Mouse (Mus musculus) adrenal gland (tissue): ENCODE results near the gene Arsa.

Experiments used
- intact Hi-C: fragments of 180-260 bp; cut with DNase I; formaldehyde crosslinking; loops from one replicate; pipeline ENCODE4 v1.15.1; 2025

The Arsa gene

DNA sequence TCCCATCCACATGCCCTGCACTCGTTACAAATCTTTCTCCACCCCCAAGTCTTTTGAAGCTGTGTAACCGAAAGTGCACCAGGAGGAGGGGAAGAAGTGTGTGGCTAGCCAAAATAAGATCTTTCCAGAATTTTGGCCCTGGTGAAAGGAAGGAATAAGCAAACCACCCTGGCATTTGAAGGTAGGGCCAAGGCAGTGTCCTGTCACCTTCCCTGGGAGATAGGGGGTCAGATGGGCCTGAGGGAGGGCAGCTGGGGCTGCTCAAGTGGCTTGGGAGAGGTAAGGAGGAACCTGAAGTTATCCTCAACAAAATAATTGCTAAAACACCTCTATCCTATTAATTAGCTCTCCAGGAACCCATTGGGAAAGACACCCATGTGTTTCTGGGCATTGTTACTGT, 19.6 kb upstream of the Arsa start:
- intact Hi-C loops: no loop called here

DNA sequence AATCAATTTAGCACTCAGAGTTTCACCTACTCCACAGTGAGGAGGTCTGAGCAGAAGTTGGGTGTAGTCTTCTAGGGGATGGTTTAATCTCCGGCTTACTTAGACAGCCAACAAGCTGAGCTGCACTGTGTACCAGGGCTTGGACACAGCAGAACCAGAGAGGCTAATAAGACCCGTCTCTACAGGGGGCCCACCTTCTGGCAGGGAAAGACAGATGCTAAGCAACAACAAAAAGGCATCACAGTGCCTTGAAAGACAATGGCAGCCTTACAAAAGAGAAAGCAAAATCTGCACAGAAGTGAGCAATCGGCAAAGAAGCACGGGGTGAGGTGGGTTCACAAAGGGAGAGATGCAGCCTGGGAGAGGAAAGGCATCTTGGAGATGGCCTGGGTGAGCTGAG, 18.9 kb upstream of the Arsa start:
- intact Hi-C loops: no loop called here

DNA sequence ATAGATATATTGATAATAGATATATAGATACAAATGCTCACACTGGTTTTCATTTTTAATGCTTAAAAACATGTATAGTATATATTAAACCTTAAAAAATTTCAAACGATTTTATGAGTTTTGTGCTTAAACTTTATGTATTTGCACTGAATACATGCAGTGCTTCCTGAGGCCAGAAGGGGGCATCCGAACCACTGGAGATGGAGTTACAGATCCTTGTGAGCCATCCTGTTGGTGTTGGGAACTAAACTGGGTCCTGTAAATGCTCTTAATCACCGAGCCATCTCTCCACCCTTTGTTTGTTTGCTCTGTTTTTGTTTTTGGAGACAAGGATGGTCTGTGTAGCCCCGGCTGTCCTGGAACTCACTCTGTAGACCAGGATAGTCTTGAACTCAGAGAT, 17.7 kb upstream of the Arsa start:
- intact Hi-C loops: no loop called here

DNA sequence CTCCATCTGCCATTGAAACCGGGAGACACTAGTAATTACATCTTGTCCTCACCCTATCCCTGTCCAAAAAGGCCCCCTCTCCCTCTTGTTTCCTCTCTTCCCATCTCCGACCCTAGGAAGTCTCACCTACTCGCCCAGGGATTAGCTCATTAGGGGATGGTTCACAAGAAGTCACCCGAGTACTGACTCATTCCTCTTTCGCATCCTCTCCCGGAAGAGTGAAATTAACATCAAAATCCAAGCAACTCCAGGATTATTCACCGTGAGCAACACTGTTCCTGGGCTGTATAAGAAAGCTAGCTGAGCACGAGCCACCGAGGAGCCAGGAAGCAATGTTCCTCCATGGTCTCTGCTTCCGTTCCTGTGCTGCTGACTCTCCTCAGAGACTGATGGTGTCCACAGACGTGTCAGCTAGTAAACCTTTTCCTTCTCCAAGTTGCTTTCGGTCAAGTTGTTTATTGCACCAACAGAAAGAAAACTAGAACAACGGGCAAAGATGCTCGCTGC, 11.4 kb upstream of the Arsa start:
- intact Hi-C loops: no loop called here

DNA sequence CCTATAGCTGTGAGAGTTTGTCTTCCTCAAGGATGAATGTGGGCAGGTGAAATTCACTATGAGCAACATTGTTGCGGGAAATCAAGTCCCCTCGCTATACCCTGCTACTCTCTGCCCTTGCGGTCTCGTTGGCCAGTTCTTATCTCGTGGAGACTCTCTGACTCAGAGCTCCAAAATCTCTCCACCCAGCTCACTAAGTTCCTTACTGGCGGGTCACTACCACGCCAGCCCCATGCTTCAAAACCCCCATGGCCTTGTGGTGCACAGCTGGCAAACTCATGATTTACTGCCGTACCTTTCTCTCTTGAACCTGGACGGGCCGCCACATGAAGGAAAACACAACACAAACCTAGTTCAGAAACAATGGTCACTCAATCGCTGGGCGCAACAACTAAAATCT, 11.0 kb upstream of the Arsa start:
- intact Hi-C loops: no loop called here

DNA sequence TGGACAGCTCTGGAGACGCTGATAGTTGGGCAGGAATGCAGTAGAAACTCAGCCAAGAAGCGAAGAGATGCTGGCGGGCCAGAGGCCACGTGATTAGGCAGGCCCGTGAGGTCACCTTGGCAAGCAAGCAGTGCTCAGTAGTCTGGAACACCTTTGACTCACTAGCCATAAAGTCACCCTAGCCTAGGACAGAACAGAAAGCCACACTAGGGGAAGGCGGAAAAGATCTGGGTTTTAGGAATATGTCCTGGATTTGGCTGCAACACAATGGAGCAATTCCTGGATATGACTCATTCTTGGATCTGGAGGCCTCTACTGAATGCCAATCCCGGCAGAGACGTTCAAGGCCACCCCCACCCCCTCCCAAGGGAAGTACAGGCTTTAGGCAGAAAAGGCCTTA, 3.4 kb upstream of the Arsa start:
- intact Hi-C loops: no loop called here

DNA sequence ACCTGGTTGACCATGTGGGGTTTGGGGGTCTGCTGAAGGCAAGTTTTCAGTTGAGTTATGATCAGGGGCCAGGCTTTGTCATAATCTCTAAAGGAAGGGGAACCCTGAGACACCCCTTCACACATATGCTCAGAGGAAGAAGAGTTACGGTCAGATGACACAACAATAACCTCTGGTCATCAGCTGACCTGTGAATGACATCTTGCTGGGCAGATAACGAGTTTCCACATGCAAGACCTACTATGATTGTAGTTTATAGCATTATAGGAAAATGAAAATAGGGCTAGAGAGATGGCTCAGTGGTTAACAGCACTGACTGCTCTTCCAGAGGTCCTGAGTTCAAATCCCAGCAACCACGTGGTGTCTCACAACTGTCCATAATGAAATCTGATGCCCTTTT, 1.4 kb upstream of the Arsa start:
- intact Hi-C loops: no loop called here

DNA sequence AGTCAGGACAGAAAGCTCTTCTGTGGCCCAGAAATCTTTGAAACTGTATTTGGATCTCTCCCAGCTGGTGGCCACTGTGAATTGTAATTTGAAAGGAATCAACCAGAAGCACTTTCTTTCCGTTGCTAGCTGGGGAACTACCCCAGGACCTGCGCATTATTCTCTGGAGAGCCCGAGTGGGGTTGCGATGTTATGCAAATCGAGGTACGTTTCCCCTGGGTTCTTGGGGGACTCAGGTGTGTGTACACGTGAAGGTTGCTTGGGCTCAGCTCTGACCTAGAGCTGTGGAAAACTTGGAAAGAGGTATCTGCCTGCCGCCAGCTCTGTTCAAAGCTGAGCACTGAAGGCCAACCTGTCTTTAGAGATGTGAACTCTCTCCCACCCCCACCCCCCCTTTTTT, 581 bp upstream of the Arsa start:
- intact Hi-C loops: no loop called here

DNA sequence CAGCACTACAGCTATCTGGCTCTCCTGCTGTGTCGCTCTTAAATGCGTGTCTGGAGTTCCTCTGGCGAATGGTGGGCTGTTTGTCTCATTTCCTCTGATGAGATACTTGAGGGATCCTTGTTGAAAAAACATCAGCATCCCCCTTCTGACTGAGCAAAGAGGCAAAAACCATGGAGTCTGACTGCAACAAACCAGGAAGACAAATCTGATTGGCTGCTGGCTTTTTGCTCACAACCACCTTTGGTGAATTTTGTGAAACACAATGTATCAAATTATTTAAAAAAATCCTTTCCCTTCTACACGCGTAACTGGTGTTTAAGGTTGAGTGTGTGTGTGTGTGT, 780 bp downstream of the Arsa start:
- intact Hi-C loops: no loop called here

DNA sequence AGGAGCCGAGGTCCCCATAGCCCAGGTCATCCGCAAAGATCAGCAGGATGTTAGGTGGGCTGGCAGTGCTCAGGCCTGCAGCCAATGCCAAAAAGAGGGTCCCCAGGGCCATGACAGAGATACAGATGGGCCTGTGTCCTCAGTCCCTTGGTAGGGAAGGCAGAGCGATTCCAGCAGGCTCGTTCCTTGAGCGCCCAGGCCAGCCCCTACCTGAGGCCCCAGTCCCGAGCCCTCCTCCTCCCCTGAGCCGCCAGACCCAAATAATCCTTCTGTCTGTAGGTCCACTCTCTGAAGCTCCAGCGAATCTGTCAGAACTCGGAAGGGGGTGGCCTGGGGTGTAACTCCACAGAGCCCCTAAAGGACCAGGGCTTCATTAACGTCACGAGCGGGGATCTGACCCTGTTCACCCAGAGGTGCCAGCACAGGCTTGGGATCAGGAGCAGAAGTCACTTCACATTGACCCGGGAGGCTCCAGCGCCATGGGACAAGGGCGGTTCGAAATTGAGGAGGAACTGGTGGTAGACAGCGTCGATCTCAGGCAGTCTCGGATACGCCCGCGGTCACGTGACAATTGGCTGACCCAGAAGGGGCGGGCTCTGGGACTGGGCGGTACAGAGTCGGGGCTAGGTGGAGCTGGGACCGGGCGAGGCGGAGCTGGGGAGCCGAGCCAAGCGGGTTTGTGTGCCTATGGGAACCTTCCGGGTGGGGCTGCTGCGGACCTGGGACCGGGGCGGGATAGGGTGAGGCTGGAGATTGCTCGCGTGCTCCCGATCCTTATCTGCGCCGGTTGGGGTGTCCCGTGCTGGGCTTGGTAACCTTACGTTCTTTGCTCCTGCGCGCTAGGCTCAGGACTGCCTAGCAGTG, 1.4 kb downstream of the Arsa start:
- intact Hi-C loops: no loop called here

DNA sequence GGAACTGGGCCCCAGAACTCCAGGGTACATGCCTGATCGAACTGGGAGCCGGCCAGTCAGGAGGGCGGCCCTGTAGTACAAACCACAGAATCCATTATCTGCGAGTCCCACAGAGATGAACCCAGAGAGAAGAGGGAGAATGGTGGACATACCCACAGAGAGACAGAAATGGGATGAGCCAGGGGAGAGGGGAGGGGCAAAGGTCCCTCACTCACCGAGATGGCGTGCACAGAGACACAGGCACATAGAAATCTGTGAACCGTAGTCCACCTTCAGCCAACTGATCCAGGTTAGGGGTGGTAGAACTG, 2.0 kb downstream of the Arsa start:
- intact Hi-C loops: no loop called here

DNA sequence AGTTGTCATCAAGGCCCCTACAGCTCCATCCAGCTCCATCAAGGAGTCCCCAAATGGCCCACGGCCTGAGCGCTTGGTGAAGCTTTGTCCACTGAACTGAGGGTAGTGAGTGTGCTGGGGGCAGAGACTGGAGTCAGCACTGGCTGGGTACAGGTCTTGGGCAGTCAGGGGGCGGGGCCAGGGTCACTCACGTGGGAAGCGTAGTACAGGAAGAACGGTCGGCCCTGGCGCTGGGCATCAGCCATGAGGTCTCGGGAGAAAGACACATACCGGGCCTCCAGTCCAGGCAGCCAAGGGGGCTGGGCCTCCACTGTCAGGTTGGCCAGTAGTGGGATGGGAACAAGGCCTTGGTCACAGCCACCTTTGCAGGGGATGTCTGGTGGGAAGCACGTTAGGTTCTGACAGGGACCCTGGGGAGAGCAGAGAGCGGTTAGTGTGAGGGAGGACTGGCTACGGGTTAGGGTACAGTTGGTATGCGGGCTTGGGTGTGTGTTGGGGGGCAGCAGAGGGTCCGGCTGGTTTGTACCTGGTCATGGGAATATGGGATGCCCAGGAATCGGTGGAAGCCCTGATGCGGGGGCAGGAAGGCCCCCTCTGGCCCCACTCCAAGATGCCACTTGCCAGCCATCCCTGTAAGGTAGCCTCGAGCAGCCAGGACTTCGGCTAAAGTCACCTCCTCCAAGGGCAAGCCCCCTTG, 2.5 kb downstream of the Arsa start:
- intact Hi-C loops: no loop called here

DNA sequence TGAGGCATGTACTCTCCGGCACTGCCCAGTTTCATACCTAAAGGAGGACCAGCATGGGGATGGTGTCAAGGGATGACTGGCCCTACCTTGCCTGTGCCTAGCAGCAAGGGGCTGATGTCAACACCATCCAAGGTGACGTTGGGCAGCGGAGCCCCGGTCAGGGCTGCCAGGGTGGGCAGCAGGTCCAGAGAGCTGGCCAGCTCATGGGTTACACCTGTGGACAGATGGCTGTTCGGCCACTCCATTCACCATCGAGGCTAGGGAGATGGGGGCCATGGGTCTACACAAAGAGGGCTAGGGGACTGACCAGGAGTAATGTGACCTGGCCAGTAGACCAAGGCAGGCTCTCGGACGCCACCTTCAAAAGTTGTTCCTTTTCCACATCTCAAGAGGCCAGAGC, 3.3 kb downstream of the Arsa start:
- intact Hi-C loops: no loop called here

DNA sequence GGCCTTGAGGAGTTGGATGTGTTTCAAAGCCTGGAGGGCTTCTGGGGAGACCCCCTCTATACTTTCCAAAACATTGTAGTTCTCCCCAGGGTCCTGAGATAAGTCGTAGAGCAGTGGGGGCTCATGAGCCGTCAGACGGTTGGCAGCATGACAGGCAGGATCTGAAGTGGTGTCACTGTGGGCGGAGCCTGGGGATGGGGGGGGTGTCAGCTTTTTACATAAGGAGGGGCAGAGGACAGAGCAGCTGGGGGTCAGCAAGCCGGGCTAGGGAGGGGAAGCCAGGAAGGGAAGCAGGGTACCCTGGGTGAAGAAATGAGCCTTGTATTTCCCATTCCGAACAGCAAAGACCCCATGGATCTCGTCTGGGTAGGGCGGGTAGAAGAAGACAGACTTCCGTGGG, 3.9 kb downstream of the Arsa start:
- intact Hi-C loops: no loop called here

DNA sequence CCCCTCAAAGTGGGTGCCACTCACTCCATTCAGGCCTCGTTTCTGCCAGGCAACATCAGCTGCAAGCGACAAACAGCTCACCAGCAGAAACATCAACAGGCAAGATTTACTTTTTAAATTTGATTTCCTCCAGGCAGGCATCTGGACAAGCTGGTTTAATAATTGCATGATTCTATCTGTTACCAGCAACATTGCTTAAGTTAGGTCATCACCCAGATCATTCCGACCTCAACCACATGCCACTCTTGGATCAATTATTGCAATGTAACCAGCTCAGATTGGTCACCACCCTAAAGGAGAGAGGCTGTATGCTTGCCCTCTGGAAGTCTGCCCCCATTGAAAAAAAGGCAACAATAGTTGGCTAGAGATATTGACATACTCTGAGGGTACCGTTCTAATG, 5.7 kb downstream of the Arsa start:
- intact Hi-C loops: no loop called here

DNA sequence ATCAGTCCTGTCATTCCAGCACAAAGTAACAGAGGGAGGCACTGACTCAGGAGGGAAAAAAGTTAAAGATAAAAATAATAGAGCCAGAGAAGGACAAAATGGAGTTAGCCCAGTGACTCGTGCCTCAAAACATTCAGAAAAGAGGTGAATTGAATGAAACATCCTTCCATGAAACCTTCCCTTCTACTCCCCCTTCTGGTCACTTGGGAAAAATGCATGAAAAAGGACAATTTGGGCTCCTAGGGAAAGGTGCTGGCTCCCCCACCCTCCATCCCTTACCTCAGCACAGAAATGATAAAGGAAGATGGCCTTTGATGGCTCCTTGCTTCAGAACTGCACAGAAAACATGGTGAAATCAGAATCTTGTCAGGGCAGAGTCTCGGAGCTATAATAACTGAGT, 8.6 kb downstream of the Arsa start:
- intact Hi-C loops: no loop called here

DNA sequence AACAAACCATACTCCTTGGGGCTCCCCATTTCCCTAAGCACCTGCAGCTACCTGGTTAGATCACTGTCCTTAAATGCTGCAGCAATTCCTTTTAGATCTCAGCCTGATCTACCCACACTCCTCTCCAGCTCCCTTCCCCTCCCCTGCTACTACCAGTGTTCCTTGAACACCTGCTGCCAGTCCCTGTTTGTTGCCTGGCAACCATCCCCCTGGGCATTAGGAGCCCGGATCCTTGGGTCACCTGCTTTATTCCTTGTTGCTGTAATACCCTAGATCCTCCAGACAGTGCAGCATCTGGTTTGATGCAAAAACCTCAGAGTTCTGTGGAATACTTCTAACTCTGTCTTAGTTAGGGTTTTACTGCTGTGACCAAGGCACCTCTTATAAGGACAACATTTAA, 12.2 kb downstream of the Arsa start:
- intact Hi-C loops: no loop called here

DNA sequence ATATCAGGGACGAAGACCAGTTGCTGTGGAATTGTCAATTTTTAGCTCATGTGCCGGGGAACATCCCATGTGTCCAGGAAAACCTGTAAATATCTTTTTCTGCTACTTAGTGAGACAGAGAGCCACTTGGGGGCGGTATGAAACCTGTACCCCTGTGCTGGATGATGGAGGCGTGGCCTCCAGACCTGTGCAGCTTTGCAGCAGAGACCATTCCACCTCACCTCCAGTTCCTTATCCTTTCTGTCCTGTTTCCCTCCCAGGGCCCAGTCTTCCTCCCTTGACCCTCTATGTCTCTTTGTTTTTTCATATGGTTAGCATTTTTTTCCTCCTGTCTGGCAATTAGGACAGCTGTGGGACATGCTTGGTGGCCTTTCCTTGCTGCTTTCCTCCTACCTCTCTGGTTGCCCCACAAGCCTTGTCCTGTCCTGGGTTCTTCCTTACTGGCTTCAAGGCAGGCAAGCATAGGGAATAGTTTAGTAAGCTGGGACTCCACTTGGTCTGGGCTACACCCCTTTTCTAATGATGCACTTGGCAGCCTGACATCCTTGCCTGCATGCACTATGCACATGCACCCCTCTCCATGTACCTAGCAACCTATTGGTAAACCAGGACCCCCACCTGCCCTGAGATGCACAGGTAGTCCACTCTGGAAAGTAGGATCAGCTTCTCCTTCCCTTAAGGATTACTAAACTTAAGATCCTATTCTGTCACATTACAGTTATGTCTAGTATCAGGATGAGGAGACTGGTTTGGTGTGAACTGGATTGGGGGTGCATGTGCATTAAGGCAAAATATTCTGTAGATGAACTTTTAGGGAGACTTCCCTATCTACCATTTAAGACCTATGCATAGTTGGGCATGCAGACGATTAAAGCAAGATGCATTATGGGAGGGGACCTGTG, 13.6 kb downstream of the Arsa start:
- intact Hi-C loops: loop anchor here (5.0 kb wide), 1 partner anchor 69 kb away; no protein-coding TSS in a partner anchor

DNA sequence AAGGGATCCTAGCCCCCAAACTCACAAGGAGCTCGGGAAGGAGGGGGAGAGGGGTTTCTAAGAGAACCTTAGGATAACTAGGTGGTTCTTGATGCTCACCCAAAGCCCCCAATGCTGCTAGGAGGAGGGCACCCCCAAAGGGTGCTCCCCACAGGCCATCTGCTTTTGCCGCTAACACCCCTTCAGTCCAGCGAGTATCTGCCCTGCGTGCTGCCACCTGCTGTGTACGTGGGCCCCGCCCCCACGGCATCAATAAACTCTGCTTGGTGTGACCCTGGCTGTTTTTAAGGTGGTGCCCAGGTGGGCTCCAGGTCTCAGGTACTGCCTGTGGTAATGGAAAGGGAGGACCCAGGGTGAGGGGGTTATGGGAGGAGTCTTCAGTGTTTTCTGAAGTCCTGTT, 15.0 kb downstream of the Arsa start:
- intact Hi-C loops: loop anchor here (5.0 kb wide), 1 partner anchor 70 kb away; no protein-coding TSS in a partner anchor

DNA sequence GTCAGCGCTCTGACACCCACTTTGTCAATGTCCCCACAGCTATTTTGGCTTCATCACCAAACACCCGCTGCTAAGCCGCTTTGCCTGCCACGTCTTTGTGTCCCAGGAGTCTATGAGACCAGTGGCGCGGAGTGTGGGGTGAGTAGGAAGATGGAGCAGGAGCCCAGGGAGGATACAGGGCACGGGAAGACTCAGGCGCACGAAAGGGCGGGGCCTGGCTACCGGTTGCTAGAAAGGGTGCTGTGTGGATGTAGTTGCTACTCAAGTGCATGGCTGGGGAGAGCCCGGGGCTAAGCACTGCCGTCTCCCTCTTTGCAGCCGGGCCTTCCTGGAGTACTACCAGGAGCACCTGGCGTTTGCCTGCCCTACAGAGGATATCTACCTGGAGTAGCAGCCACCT, 15.9 kb downstream of the Arsa start:
- intact Hi-C loops: loop anchor here (5.0 kb wide), 1 partner anchor 71 kb away; no protein-coding TSS in a partner anchor

DNA sequence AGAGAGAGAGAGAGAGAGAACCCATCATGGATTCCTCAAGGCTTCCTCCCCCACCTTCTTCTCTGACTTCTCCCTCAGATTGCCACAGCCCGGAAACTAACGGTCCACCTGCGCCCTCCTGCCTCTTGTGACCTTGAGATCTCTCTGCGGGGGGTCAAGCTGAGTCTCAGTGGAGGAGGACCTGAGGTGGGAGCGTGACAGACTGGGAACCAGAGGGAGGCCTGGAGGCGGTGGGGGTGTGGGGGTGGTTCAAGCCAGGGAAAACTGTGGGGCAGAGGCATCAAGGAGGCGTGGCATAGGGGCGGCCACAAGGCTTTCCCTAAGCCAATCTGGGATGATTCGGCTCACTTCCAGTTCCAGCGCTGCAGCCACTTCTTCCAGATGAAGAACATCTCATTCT, 16.9 kb downstream of the Arsa start:
- intact Hi-C loops: loop anchor here (5.0 kb wide), 1 partner anchor 72 kb away; no protein-coding TSS in a partner anchor

DNA sequence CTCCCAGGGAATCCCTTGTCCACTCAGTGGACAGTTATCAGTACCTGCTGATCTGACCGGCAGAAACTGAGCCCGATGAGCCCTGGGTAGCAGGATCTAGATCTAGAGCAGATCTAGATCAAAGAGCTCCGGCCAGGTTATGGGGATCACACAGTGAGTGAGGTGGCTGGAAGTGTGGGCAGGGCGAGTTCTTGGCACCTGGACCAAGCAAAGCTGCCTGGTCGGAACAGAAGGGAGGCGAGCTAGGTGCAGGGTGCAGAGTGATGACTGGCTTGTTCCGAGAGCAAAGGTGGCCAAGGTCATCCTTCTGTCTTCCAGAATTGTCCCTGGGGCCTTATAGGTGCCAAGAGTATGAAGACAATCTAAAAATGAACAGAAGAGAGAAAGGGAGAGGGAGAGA, 17.4 kb downstream of the Arsa start:
- intact Hi-C loops: loop anchor here (5.0 kb wide), 1 partner anchor 72 kb away; no protein-coding TSS in a partner anchor
